Mouse (Mus musculus): ENCODE results near the gene Ldlrad3.

The Ldlrad3 gene

DNA sequence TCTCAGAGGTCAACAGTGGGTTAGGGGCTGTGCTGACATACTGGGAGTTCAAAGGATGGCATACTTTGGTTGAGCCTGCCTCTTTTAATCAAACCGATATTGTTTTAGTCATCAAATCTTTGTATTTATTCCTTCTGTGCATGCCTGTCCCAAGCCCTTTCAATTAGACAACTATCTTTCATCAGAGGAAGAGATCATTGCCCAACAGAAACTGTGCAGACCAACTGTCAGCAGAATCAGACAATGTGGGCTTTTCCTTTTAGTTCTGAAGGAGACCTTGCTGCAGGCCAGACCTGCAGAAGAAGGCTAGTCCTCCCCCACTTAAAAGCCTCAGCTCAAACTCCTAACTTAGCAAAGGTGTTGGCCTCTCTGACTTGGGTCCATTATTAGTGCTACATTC is 41.9 kb downstream of the Ldlrad3 start:
- DNase-seq (ENCODE audit: low spot score in 2 of 2): no peak

DNA sequence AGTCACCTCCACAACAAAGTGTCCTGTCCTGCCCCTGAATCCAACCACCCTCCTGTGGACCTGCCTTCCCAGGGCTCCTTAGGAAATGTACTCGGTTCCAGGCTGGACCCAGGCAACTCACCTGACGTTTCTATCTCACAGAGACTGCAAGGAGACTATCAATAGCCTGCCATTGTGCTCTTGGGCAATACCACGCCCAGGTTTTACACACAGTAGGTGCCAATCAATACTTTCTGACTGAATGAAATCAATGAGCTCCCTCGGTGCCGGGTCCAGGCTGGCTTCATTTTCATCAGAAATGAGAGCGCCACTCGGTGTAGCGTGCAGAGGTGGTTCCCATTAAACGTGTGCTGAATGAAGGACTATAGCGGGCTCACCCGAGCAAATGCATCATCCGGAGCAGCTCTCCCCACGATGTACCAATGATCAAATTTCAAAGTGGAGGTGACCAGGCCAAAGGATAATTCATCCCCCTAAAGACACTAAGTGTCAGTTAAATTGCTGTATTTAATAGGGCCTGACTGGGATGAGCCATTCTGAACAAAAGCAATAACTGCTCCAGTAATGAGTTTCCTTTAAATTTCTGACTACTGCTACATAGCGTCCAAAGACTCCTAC is 43.4 kb downstream of the Ldlrad3 start:
- no peak for DNase-seq (ENCODE audit: low spot score in 2 of 2)

DNA sequence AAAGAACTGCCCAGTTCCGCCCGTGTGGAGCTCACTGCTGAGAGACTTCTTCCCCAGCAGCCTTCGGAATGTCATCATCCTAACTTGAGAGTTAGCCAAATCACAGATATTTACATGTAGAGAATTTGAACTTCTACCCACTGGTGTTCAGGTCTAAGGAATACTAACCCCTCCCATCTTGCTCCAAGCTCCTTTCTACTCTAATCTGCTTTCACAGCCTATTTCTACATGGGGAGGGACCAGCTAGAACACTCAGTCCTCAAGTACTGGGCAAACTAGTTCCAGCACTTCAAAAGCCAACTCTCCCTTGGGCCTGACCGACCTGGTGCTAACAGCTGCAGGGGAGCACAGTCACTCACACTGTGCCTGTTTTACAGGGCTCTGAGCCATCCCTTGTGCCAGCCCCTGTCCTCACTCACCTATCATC is 44.0 kb downstream of the Ldlrad3 start:
- DNase-seq (ENCODE audit: low spot score in 2 of 2): no peak

DNA sequence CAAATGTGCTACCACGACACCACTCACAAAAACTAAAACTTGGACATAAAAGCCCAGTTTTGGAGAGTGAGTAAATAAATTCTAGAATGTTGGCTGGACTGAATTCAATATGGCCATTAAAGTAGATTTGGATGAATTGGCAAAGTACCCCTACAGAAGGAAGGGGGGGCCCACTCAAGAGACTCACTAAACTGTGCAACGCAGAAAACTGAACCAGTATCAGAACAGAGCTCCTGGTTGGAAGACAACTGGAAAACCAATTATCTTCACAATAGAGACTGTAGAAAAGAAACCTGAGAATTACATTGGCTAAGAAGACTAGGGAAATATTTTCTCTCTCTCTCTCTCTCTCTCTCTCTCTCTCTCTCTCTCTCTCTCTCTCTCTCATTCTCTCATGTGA is 45.0 kb downstream of the Ldlrad3 start:
- no peak for DNase-seq (ENCODE audit: low spot score in 2 of 2)

DNA sequence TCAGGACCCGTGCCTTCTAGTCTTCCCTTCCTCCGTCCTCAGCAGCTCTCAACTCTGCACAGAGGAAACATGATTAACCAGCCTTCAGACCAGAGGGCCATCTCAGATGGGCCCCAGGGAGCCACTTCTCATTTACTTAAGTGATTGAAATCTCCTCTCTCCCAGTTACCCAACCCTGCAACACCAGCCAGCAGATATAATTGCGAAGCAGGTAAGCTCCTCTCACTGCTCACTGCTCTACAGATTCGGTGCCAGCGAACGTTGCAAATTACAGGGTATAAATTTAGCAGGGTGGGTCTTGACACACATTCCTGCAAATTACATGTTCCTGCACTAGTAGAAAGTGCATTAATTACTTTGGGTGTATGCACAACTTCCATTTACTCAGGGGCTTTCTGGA is 48.3 kb downstream of the Ldlrad3 start:
- DNase-seq (ENCODE audit: low spot score in 2 of 2): no peak

DNA sequence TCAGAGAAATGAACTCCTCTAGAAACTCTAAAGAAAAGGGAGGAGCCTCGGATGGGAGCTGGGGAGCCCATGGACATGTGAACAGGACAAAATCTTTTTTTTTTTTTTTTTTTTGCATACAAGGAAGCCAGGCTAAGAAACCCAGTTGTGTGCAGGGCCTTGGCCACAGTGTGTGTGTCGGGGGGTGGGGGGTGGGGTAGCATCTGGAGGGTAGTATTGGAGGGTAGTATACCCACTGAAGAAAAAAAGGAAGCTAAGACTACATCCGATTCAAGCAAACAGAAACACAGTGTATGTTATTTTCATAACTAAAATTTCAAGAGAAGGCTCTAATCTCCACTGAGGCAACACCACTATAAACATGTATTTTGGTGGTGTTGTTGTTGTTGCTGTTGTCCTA is 50.0 kb downstream of the Ldlrad3 start:
- no peak for DNase-seq (ENCODE audit: low spot score in 2 of 2)

DNA sequence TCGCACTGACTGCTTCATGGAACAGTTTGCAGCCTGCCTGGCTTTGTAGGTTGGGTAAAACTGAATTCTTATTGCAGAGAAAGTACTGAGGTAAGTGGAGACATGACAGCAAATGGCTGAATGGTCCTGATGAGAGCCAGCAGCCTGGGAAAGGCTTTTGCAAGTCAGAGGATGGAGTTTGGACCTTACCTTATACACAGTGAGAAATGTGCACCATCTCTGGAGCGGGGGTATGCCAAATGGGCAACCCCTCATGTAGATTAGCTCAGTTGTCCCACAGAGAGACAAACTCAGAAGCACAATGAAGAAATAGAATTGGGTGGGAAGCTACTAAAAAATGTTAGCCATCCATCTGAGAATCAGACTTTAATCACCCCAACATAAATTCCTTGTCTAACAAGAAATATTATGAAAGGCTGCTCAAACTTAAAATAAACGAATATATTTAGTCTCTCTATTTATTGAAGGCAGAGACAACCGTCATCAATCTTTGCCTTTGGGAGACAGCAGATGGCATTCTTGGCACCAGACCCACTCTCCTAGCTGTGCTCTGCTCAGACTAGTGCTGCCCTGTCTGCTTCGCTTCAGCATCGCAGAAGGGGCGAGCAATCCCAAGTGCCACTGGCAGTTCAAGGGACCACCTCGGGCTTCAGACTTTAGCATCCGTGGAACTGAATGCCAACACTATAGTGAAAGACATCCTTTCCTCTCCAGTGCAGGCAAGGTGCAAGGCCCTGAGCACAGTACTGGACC is 51.5 kb downstream of the Ldlrad3 start:
- DNase-seq (ENCODE audit: low spot score in 2 of 2): peak; percentile 87 to 89

DNA sequence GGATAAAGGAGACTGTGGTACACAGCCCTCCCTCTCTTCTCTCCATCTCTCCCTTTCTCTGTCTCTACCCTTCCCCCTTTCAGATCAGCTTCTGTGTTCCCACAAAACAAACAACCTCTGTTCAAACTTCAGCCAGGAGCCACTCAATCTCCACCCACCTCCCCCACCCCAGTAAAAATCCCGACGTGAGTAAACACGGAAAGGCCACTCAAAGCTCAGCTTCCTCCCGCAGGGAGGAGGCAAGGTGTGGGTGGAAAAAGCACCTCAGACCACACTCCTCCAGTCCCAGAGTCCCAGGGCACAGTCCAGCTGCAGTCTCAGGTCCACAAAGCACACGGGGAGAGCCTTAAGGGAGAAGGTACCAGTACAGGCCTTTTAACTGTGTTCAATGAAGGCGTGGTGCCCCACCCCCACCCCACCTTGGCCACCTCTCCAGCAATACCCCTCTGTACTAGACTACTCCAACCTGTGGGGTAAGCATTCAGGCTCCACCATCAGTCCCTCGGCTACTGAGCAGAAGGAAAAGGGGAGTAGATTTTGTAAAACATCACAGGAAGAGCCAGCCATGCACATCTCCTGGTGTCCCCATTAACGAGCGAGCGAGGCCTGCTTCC is 53.1 kb downstream of the Ldlrad3 start:
- no peak for DNase-seq (ENCODE audit: low spot score in 2 of 2)

DNA sequence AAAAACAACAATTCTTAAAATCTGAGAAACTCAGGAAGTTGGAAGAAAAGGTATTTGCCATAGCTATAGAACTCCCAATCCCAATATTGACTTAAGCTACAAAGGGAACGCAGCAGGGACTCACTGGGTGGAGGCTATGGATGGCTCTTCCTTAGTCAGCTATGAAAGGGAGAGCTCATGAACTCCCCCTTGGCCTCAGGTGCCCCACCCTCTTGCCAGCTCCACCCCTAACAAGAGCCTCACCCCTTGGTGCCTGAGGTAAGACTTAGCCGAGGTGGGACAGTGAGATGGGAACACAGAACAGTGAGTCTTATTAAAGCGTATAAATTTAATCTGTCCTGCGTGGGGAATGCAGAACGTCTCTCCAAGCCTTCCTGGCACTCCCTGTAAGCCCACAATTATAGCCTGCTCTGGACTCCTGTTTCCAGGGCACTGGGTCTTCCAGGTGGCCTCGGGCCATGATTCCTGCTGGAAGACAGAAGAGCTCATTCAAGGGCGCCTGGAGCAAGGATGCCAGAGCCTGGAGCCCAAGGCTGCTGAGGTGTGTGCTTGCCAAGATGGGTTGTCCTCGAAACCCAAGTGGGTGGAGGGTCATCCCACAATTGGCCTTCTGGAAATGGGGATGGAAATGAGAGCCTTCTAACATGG is 55.9 kb downstream of the Ldlrad3 start:
- DNase-seq (ENCODE audit: low spot score in 2 of 2): peak in 1 of 2 experiments; percentile 50

DNA sequence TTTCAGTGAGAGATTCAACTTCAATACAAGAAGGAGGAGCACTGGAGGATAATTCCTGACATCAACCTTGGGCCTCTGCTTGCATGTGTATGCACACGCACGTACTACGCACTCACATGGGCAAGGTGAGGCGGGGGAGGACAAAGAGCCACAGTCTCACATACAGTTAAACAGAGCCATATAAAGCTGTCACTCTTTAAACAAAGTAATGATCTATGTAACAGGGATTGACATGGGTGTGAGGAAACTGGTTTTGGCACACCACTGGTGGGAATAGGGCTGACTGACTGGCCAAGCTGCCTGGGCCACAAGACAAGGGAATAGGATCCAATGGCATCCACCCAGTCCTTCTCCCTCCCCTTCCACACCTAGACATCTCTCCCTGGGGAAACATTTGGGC is 57.0 kb downstream of the Ldlrad3 start:
- no peak for DNase-seq (ENCODE audit: low spot score in 2 of 2)

DNA sequence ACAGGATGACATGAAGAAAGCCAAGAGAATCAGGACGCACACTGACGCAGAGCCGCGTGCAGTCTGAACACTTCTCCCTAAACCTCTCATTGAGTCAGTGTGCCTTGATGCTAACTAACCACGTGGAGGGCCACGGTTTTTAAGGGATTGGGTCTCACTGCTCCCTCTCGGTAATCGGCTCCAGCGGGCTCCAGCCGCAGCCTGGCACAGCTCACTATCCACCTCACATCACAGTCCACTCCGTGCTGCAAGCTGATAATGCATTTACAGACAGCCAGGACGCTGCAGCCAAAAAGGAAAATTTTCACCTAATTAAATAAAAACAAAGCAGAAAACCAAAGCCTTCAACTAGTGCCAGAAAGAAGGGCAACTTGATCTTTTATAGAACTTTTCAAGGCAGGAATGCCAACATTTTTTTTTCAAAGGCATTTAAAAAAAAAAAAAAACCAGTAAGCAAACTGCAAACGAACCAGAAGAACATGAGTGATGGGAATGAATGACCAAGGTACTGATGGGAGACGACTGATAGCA is 57.6 kb downstream of the Ldlrad3 start:
- no peak for DNase-seq (ENCODE audit: low spot score in 2 of 2)

DNA sequence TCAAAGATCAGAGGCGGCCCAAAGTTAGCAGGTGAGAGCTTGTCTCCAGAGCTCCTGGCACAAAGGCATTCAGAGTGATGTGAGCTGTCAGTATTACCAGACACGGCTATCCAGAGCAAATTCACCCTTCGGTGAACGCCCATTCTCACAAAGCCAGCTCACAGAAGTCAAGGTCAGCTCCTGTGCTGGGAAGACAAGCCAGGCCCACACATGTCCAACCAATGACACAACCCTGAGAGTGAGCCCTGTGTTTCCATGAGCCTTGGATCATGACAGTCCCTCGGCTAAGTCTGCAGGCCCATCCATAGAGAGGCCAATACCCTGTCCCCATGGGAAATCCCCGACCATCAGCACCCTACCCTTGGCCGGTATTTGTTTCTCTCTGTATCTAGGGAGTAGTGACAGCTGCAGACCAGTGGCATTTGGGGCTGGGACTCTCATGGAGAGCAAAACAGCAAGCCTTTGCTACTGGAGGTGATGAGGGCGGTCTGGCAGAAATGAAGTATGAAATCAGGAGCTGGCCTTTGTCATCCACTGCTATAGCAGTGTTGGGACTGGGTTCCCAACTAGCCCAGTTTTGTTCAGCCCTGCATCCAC is 58.3 kb downstream of the Ldlrad3 start:
- no peak for DNase-seq (ENCODE audit: low spot score in 2 of 2)

DNA sequence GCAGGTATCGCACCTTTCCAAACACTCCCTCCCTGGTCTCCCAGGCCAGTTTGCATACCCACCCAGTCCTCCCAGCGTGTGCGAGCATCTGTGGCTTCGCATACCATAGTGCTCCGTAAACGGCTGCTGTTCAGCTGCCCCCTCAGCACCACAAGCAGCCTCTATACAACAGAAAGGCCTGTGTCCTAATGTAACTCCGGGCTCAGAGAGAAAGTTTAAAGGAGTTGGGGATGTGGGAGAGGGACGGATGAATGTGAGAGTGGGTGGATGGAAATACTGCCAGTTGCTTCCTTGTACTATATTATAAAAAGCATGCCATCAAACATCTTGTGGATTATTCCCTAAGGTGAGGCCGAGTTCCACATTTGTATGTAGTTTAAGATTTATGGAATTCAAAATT is 59.0 kb downstream of the Ldlrad3 start:
- no peak for DNase-seq (ENCODE audit: low spot score in 2 of 2)

DNA sequence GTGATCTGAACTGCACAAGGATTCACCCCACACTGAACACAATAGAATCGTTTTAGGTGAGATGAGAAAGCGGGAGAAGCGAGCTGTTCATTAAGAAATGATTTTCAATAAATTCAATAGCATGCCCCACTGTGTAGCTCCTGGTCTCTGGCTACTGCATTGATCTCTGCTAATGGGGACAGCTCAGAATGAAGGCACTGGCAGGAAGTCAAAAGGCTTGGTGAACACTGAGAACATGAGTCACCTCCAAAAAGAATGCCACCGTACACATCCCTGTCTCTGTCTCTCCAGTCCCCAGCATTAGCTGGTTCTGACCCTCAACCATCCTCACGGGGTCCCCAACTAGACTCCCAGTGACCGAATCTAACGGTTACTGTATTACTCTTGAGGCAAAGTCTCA is 60.1 kb downstream of the Ldlrad3 start:
- no peak for DNase-seq (ENCODE audit: low spot score in 2 of 2)

DNA sequence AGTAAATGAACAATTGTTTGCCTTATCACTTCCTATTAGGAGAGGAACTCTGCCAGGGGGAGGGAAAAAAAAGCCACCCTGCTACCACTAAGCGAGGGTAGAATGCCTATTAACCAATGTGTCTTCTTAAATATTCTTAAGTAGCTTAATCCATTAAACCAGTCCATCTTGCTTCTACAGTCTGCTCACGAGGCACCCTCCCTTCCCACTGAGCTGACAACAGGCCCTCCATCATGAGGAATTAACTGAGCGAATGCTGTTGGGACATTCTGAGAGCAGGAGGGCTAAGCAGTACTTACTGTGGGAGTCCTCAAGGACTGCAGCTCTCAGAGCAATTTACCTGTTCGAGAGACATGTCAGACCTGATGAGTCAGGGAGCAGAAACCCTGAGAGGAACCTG is 61.1 kb downstream of the Ldlrad3 start:
- no peak for DNase-seq (ENCODE audit: low spot score in 2 of 2)

DNA sequence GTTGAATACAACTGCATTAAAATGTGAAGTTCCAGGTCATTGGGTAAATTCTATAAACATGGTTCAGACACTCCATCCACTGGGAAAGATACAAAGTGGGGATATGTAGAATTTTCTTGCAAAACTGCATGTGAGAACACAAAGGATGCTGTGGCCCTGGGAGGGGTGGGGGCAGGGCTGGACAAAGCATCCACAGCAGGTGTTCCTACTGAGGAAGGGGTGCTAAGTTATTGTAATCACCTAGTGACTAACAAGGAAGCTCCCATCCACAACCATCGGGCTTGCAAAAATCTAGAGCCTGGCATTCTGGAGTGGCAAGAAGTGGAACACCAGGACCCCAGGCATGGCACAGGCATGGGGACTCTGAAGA is 64.1 kb downstream of the Ldlrad3 start:
- DNase-seq (ENCODE audit: low spot score in 2 of 2): no peak

DNA sequence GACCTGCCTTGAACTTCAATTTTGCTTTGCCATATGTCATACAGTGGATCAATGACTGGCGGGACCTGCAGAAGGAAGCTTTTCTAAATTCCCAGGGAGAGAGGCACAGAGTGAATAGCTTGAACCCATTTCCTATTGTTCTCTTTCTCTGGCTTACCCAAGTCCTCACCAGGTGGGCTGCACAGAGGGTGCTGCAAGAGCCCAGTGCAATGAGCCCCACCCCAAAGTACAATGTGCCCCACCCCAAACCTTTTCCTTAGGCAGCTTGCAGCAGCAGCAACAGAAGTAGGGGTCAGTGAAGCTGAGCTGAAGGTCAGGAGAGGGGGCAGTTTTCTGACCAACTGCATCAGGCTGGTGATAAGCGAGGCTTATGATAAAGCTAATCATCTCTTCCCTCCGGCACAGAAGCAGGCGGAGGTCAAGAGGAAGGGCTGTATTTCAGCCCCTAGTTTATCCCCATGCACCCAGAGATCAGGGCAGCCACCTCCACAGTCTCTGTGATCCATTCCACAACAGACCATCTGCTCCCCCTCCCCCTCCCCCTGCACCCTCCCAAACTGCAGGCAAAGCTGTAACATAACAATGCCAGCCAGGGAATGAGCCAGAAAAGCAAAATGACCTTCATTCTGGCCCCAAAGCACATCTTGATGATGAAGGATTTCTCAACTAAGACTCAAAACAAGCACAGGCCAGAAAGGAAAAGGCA is 64.6 kb downstream of the Ldlrad3 start:
- no peak for DNase-seq (ENCODE audit: low spot score in 2 of 2)

DNA sequence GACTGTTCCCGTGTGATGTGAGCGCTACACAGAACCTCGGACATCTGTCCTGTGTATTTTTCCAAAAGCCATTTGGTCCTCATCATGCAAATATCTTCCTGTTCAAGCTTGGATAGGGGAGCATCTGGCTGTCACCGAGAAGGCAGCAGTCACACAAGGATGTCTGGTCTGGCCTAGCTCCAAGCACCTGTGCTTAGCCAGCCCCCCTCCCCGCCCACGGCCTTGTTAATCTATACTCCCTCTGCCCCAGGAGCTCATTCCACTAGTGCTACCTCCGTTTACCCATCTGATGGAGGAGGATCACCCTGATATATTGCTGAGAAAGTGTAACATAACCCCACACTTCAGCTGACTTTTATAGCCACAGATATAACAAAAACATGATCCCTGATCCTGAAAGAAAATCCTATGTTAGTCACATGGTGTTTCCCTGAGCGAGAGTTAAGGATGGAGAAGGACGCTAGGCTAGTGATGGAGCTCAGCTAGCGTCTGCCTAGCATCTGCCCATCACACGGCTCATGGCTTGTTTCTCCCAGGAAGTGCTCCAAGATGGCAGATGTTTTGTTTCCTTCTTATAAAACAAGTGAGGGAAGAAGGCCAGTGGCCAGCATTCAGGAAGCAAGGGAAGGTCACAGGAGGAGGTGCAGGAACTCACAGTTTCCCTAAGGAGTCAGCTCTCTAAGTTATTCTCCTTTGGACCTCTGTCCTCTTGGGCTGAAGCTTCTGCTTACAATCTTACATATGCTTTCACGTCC is 66.3 kb downstream of the Ldlrad3 start:
- no peak for DNase-seq (ENCODE audit: low spot score in 2 of 2)

DNA sequence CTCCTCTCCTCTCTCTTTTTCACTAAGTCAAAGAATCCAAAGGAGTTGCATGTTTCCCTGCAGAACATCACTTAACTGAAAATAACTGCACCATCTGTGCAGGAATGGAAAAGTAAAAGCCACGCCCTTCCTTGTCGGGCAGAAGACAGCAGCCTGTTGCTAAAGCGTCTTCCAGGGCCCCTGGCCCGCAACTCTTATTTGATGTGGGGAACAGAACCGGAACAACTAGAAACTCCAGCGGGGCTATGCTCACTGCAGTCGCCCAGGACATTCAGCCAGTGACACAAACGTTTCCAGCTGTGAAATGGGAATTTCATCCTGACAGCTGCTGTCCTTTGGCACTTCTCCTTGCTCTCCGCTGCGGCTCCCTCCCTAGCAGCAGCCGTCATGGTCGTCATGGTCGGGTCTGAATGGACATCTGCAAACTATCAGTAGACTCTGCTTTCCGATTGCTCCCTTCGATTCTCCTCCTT is 67.2 kb downstream of the Ldlrad3 start:
- DNase-seq (ENCODE audit: low spot score in 2 of 2): peak in 1 of 2 experiments; percentile 47

DNA sequence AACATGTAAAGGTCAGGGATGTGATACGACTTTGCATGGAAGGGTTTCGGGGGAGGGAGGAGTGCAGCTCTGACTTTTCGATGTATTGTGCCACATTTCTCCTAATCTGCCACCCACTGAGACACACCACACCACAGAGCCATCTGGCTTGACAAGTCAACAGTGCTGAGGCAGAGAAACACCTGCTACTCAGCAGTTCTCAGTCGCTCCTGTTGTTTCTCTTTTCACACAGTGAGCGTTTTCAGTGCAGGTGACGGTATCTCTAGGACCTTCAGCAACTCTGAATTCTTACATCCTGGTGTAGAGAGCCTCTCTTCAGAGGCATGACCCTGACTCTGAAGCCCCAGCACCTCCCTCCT is 68.8 kb downstream of the Ldlrad3 start:
- DNase-seq (ENCODE audit: low spot score in 2 of 2): no peak
